Mouse (Mus musculus): Measurements from ENCODE around the gene Gm10256.
"Not testable (repeated sequence)": the region's sequence is repeated elsewhere in the genome, so short reads cannot be mapped to it uniquely, and the experiment has no call there.

The Gm10256 gene

DNA sequence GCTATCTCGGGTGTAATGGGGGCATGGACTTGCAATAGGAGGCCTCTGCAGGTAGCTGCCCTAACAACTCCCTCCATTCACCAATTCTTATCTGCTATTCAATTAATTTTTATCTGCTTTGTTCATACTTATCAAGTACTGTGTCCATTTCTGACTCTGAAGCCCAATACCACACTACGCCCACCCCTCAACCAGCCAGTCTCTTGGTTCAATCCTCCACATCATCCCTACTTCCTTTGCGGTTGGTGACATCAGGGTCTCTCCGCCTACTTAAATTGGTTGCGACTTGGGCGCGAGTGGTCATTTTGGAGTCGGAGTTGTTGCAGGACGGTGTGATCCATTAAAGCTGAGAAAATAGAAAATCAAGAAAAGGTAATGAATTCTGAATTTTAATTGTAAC, at the start of gene Gm10256, which contains the start of gene Rbmy:
Gm10256 (plus strand) TSS at position 320 of the 400 bp plus-strand sequence.
Rbmy (plus strand) TSS at position 301 of the 400 bp plus-strand sequence.
- ATAC-seq (ENCODE audit: insufficient number of reproducible peaks, low FRiP score, low TSS enrichment), result not testable (repeated sequence)

- ATAC-seq (ENCODE audit: insufficient number of reproducible peaks, low FRiP score, low TSS enrichment), result not testable (repeated sequence)
These were observed 34.4 kb upstream of the Gm10256 start, which contains the start of gene Gm4064 for GRCm38 (mm10) chrY:2796105-2796504. TSS of gene Gm4064 (minus strand) at chrY:2796205.

GRCm38 (mm10) chrY:2900689-2901088, 70.2 kb downstream of the Gm10256 start, which contains the start of gene Gm10352:
TSS of gene Gm10352 (plus strand) at chrY:2900989.
- not testable (repeated sequence) for ATAC-seq (ENCODE audit: insufficient number of reproducible peaks, low FRiP score, low TSS enrichment)
